Mouse (Mus musculus) heart, embryonic 14.5 days (tissue): Measurements from ENCODE around the gene Gm44511. TPM values are rescaled to one million over a fixed set of nuclear protein-coding genes. Genes with fewer than 3 reads are reported as not detected.
"Not testable (repeated sequence)": the region's sequence is repeated elsewhere in the genome, so short reads cannot be mapped to it uniquely, and the experiment has no call there.

Experiments used
- ATAC-seq: fragments of 200-750 bp; cut with Nextera tagmentation; 2 replicates; pipeline ENCODE4 v1.8.0; 2017; ENCODE audit warnings: low read depth, moderate TSS enrichment; ENCODE audit not compliant: insufficient number of reproducible peaks, insufficient read depth, low FRiP score
- H3K27ac ChIP-seq, 2 experiments: fragments of 200-500 bp in 1 of 2; fragments of 300-500 bp in 1 of 2; sonication (generic) in 1 of 2; replicated peaks in 1 of 2; 2 replicates each; pipeline ENCODE4 v1.5.1; 2012 to 2014; ENCODE audit warnings: low read depth in 2 of 2, low read length in 2 of 2, control low read depth in 1 of 2, mild to moderate bottlenecking in 1 of 2, mixed read lengths in 1 of 2; ENCODE audit not compliant: control insufficient read depth in 1 of 2, insufficient read depth in 1 of 2
- H3K27me3 ChIP-seq: fragments of 300-500 bp; sonication (generic); 2 replicates; pipeline ENCODE4 v1.6.1; 2014; ENCODE audit warnings: mild to moderate bottlenecking, low read length, control low read depth; ENCODE audit not compliant: control insufficient read depth, insufficient read depth
- H3K36me3 ChIP-seq: fragments of 300-500 bp; sonication (generic); 2 replicates; pipeline ENCODE4 v1.6.1; 2014; ENCODE audit warnings: mild to moderate bottlenecking, control low read depth, low read length, mixed read lengths; ENCODE audit not compliant: control insufficient read depth, insufficient read depth
- H3K4me1 ChIP-seq, 2 experiments: fragments of 200-500 bp in 1 of 2; fragments of 300-500 bp in 1 of 2; sonication (generic) in 1 of 2; 2 replicates each; pipeline ENCODE4 v1.6.1; 2012 to 2014; ENCODE audit warnings: low read length in 2 of 2, control low read depth in 1 of 2, mixed read lengths in 1 of 2; ENCODE audit not compliant: control insufficient read depth in 2 of 2, insufficient read depth in 2 of 2
- H3K4me2 ChIP-seq: fragments of 300-500 bp; sonication (generic); 2 replicates; pipeline ENCODE4 v1.6.1; 2014; ENCODE audit warnings: mild to moderate bottlenecking, low read length
- H3K4me3 ChIP-seq, 2 experiments: fragments of 200-500 bp in 1 of 2; fragments of 300-500 bp in 1 of 2; sonication (generic) in 1 of 2; 2 replicates each; pipeline ENCODE4 v1.5.1; 2012 to 2014; ENCODE audit warnings: low read length in 2 of 2, mild to moderate bottlenecking in 2 of 2, control low read depth in 1 of 2, low read depth in 1 of 2, moderate library complexity in 1 of 2; ENCODE audit not compliant: control insufficient read depth in 1 of 2, insufficient read depth in 1 of 2
- H3K9ac ChIP-seq: fragments of 300-500 bp; sonication (generic); 2 replicates; pipeline ENCODE4 v1.6.1; 2014; ENCODE audit warnings: mild to moderate bottlenecking, low read length
- H3K9me3 ChIP-seq: fragments of 300-500 bp; sonication (generic); 2 replicates; pipeline ENCODE4 v1.6.1; 2016; ENCODE audit warnings: low read length, control low read depth; ENCODE audit not compliant: control insufficient read depth
- WGBS: fragments of 180-500 bp; shearing (Covaris S2); extraction: QIAGEN DNeasy Blood & Tissue Kit; methylation state at CpG from one replicate; pipeline ENCODE4 v1.1.7; 2014; 5-methylcytosine and 5-hydroxymethylcytosine counted together
- polyA plus RNA-seq: library from polyadenylated mRNA; unstranded; fragments of >200 nt; fragmentation: Nextera tagmentation; extraction: Ambion mirVana; gene quantifications from 2 replicates; pipeline ENCODE4 v1.2.1, GENCODE M21; 2014

The Gm44511 gene
- polyA plus RNA-seq, 1 experiment from 2014 or later, result not detected

DNA sequence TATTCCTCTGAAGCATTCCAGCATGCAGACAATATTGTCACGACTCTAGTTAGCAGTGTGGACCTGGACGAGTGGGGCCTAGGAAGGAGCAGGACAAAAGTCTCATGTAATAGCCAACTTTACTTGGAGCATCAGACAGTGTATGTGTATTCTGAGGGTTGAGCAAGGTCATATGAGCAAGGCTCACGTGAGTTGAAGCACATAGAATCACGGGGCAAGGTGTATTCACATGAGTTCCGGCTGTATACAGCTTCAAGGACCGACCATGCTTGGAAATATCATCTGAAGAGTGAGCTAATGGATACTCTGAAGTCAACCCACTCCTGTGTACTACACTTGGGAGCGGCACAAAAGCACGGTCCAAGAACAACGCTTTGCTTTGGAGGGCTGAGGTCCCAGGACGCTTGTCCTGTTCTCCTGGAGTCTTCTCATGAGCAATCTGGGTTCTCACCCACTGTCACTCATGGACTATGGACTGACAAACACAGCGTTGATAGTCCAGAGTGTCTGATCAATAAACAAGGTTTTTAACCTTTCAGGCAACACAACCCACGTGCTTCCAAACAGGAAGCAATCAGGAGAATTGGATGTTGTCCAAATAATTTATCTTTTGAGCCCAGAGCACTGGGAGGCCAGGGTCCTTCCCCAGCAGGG is 71.2 kb downstream of the Gm44511 start:
- WGBS, result 69% methylated on average over 12 of the region's 12 CpGs
- 0 out of 2 replicates have a peak, but pooled peaks have one; percentile 15 for ATAC-seq
- H3K36me3 ChIP-seq, H3K9me3 ChIP-seq, H3K4me1 ChIP-seq, H3K9ac ChIP-seq, H3K27me3 ChIP-seq, H3K4me3 ChIP-seq: not testable (repeated sequence)
- Histone ChIP-seq H3K4me2 (peak overlapping the region; percentile 44; the same call in 1 of the 2 replicates), H3K27ac (peak overlapping the region in 1 of 2 experiments; percentile 56; a peak in 1 of 4 replicates)

DNA sequence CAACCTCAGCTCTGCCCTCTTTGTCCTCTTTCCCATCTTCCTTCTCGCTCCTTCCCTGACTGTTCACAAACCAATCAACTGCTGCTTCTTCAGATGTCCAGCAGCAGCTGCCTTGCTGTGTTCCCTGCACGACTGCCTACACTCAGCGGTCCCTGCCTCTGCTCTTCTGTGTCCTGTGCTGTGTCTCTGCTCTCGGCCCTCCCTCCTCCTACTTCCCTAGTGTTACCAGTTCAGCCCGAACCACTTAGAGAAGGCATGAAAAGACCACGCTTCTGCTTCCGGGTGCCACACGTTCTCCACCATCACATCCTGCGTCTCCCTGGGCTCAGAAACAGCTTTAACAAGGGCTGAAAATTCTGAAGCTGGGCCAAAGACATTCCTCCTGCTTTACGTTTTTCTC is 71.8 kb downstream of the Gm44511 start:
- H3K4me1 ChIP-seq, H3K36me3 ChIP-seq, H3K27me3 ChIP-seq, H3K9me3 ChIP-seq: not testable (repeated sequence)
- H3K9ac ChIP-seq, result 0 out of 2 replicates have a peak overlapping the region, but pooled peaks have one; percentile 25
- H3K4me2 ChIP-seq, result peak overlapping the region; percentile 44
- 0 out of 2 replicates have a peak, but pooled peaks have one; percentile 35 for ATAC-seq
- 27% methylated on average over 10 of the region's 10 CpGs for WGBS
- peak overlapping the region; percentile 37 to 56; a peak in 3 of 4 replicates for H3K27ac ChIP-seq
- peak overlapping the region in 1 of 2 experiments; percentile 29; a peak in 2 of 4 replicates for H3K4me3 ChIP-seq

DNA sequence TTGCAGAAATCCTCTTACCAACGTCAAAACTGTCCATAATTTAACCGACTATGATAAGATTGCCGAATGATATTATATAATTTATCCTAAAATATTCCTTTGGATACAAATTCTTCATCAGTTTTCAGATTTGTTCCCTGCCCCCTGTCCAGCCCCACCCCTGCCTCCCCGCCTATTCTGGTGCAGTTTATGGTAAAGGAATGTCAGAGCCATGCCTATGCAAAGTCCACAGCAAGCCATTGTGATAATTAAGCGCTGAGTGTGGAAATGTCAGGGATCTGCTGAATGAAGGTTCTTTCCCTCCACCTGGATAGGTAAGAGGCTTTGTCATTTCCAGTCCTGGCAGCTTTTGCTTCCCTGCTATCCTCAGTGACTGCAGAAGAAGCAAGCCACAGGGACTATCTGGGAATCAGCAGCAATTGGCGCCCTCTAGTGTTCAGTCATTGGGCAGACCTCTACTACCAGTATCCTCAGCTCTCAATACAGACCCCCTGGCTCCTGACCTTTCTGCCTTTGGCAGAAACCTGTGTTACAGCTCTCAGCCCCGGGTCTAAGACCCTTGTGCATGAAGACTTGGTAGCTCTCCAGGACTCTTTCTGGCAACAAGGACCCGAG is 72.4 kb downstream of the Gm44511 start:
- not testable (repeated sequence) for H3K36me3 ChIP-seq, H3K4me3 ChIP-seq, H3K9ac ChIP-seq, H3K4me1 ChIP-seq, H3K9me3 ChIP-seq, H3K27me3 ChIP-seq
- peak; percentile 69; the same call in 1 of the 2 replicates for ATAC-seq
- Histone ChIP-seq H3K4me2 (peak overlapping the region; percentile 44), H3K27ac (peak overlapping the region; percentile 37 to 56; a peak in 1 of 4 replicates)
- 36% methylated on average over 7 of the region's 8 CpGs for WGBS

DNA sequence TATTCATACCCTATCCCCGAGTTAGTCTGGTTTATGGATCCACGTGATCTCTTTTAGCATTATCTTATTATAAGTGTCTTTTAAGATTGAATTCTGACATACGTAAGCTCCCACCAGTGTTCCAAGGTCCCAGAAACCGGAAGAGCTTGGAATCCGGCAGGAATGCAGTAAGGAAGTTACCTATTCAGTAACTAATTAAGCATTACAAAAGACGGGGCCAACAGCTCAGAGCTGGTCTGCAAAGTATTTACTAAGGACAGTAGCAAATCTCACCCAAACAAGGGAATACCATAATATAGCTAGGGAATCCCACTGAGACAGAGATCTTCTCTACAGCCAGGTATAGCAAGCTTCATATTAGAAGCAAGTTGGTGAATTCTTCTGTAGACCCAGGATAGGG is 79.1 kb downstream of the Gm44511 start:
- H3K36me3 ChIP-seq, H3K4me2 ChIP-seq, H3K4me1 ChIP-seq, H3K9me3 ChIP-seq, ATAC-seq, H3K4me3 ChIP-seq, H3K27ac ChIP-seq, H3K27me3 ChIP-seq, H3K9ac ChIP-seq: not testable (repeated sequence)
- WGBS, result 73% methylated on average over 6 of the region's 6 CpGs

DNA sequence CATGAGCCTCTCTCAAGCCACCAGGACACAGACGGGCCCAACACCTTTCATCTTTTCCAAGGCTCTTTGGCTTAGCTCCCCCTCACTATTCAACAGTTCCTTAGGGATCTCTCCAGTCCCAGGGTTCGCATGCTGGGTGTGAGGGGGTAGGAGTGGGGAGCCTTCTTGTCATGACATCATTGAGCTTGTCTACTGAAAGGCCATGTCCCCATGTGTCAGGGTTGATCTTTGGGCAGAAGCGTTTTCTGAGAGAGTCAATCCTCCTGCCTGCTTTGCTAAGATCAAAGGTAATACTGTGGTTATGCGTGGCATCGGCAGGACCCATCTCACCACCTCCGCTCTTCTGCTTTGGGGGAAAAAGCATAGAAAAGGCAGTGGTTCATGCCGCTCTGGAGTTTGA is 88.7 kb downstream of the Gm44511 start:
- Histone ChIP-seq H3K27me3 (no peaks in the 10 kb centered on the region), H3K27ac (no peak overlapping the region), H3K4me2 (no peak overlapping the region), H3K36me3 (no peaks in the 10 kb centered on the region), H3K4me3 (no peak overlapping the region), H3K9me3 (no peaks in the 10 kb centered on the region), H3K9ac (no peak overlapping the region), H3K4me1 (no peaks in the 10 kb centered on the region)
- ATAC-seq, result no peak
- 80% methylated on average over 7 of the region's 7 CpGs for WGBS

- Histone ChIP-seq H3K36me3 (no peaks in the 10 kb centered on the region), H3K9me3 (no peaks in the 10 kb centered on the region), H3K4me1 (no peaks in the 10 kb centered on the region), H3K9ac (no peak overlapping the region), H3K4me2 (no peak overlapping the region), H3K27ac (no peak overlapping the region), H3K27me3 (no peaks in the 10 kb centered on the region), H3K4me3 (no peak overlapping the region)
- ATAC-seq, result no peak
These were observed 90.0 kb downstream of the Gm44511 start for GRCm38 (mm10) chr6:128736100-128736499.

- H3K4me2 ChIP-seq, result no peak overlapping the region
- H3K27me3 ChIP-seq, result no peaks in the 10 kb centered on the region
- no peak for ATAC-seq
- no peaks in the 10 kb centered on the region for H3K36me3 ChIP-seq
- no peaks in the 10 kb centered on the region for H3K9me3 ChIP-seq
- no peak overlapping the region for H3K9ac ChIP-seq
- H3K27ac ChIP-seq, result no peak overlapping the region
- H3K4me1 ChIP-seq, result no peaks in the 10 kb centered on the region
- H3K4me3 ChIP-seq, result no peak overlapping the region
These were observed 91.2 kb downstream of the Gm44511 start for GRCm38 (mm10) chr6:128734896-128735295.
